Mouse (Mus musculus) forebrain, embryonic 12.5 days (tissue): ENCODE measurements around the gene Coq3. TPM values are rescaled to one million over a fixed set of nuclear protein-coding genes. Genes with fewer than 3 reads are reported as not detected.

Experiments
- ATAC-seq: fragments of 200-750 bp; cut with Nextera tagmentation; 2 replicates; pipeline ENCODE4 v1.8.0; 2017; ENCODE audit warnings: moderate TSS enrichment; ENCODE audit not compliant: low FRiP score
- H3K27ac ChIP-seq: fragments of 300-500 bp; sonication (generic); 2 replicates; pipeline ENCODE4 v1.5.1; 2016; ENCODE audit warnings: mild to moderate bottlenecking
- H3K27me3 ChIP-seq: fragments of 300-500 bp; sonication (generic); 2 replicates; pipeline ENCODE4 v1.6.1; 2016; ENCODE audit warnings: mild to moderate bottlenecking
- H3K36me3 ChIP-seq: fragments of 300-500 bp; sonication (generic); replicated peaks from 2 replicates; pipeline ENCODE4 v1.6.1; 2016; ENCODE audit warnings: mild to moderate bottlenecking
- H3K4me1 ChIP-seq: fragments of 300-500 bp; sonication (generic); 2 replicates; pipeline ENCODE4 v1.6.1; 2016
- H3K4me2 ChIP-seq: fragments of 300-500 bp; sonication (generic); 2 replicates; pipeline ENCODE4 v1.6.1; 2016; ENCODE audit warnings: mild to moderate bottlenecking, moderate library complexity
- H3K4me3 ChIP-seq: fragments of 300-500 bp; sonication (generic); replicated peaks from 2 replicates; pipeline ENCODE4 v1.5.1; 2016; ENCODE audit warnings: mild to moderate bottlenecking
- H3K9ac ChIP-seq: fragments of 300-500 bp; sonication (generic); 2 replicates; pipeline ENCODE4 v1.6.1; 2016; ENCODE audit warnings: mild to moderate bottlenecking
- H3K9me3 ChIP-seq: fragments of 300-500 bp; sonication (generic); 2 replicates; pipeline ENCODE4 v1.6.1; 2016
- WGBS: fragments of 180-500 bp; shearing (Covaris S2); methylation state at CpG from one replicate; pipeline ENCODE4 v1.1.7; 2016; 5-methylcytosine and 5-hydroxymethylcytosine counted together
- polyA plus RNA-seq: library from polyadenylated mRNA; unstranded; fragments of >200 nt; fragmentation: Nextera tagmentation; extraction: Ambion mirVana; gene quantifications from 2 replicates; pipeline ENCODE4 v1.2.1, GENCODE M21; 2016

The Coq3 gene
- polyA plus RNA-seq: 10.9 and 11.7 TPM in 2 replicates

- Histone ChIP-seq H3K9ac (peak within 1 kb of the TSS; percentile 75), H3K27ac (peak within 1 kb of the TSS; percentile 92), H3K27me3 (no peaks in the 10 kb centered on the region), H3K36me3 (peaks cover 12% of the 10 kb centered on the region), H3K4me1 (peaks cover 4% of the 10 kb centered on the region), H3K4me2 (peak within 1 kb of the TSS; percentile 69), H3K4me3 (peak within 1 kb of the TSS; percentile 72), H3K9me3 (no peaks in the 10 kb centered on the region)
- ATAC-seq: peak; percentile 94
- WGBS: under 1% methylated on average over 48 of the region's 51 CpGs
Measured at GRCm38 (mm10) chr4:21879565-21880220, at the start of gene Coq3. Gene Coq3, plus strand, starts transcription at chr4:21879673.

- Histone ChIP-seq H3K9ac (no peak overlapping the region), H3K4me2 (no peak overlapping the region), H3K9me3 (no peaks in the 10 kb centered on the region), H3K36me3 (peaks cover 24% of the 10 kb centered on the region), H3K27ac (no peak overlapping the region), H3K4me3 (no peak overlapping the region), H3K4me1 (no peaks in the 10 kb centered on the region), H3K27me3 (no peaks in the 10 kb centered on the region)
- no peak for ATAC-seq
- 91% methylated on average over 8 of the region's 8 CpGs for WGBS
Measured at GRCm38 (mm10) chr4:21832844-21833243, 46.6 kb upstream of the Coq3 start.

- ATAC-seq: peak; percentile 98
- under 1% methylated on average over 50 of the region's 50 CpGs for WGBS
- H3K9me3 ChIP-seq: no peaks in the 10 kb centered on the region
Measured at GRCm38 (mm10) chr4:21847481-21848286, 31.8 kb upstream of the Coq3 start, which contains the start of gene Pnisr. Gene Pnisr, plus strand, starts transcription at chr4:21847583.

GRCm38 (mm10) chr4:21848287-21848630, 31.2 kb upstream of the Coq3 start:
- peak overlapping the region; percentile 46 for H3K4me2 ChIP-seq
- peak overlapping the region; percentile 88 for H3K9ac ChIP-seq
- H3K4me3 ChIP-seq: peak overlapping the region; percentile 82
- no peaks in the 10 kb centered on the region for H3K9me3 ChIP-seq
- peaks cover 17% of the 10 kb centered on the region for H3K4me1 ChIP-seq
- no peaks in the 10 kb centered on the region for H3K36me3 ChIP-seq
- under 1% methylated on average over 24 of the region's 24 CpGs for WGBS
- no peaks in the 10 kb centered on the region for H3K27me3 ChIP-seq
- H3K27ac ChIP-seq: peak overlapping the region; percentile 98
- ATAC-seq: peak; percentile 90

More at GRCm38 (mm10) chr4:21847481-21848286, 31.8 kb upstream of the Coq3 start, which contains the start of gene Pnisr:
- Histone ChIP-seq H3K36me3 (no peaks in the 10 kb centered on the region), H3K4me2 (peak within 1 kb of the TSS; percentile 52), H3K9ac (peak within 1 kb of the TSS; percentile 88), H3K27ac (peak within 1 kb of the TSS; percentile 98), H3K27me3 (no peaks in the 10 kb centered on the region), H3K4me3 (peak within 1 kb of the TSS; percentile 82), H3K4me1 (peaks cover 17% of the 10 kb centered on the region)

GRCm38 (mm10) chr4:21857481-21857880, 22.0 kb upstream of the Coq3 start:
- H3K4me3 ChIP-seq: no peak overlapping the region
- H3K4me1 ChIP-seq: no peaks in the 10 kb centered on the region
- H3K4me2 ChIP-seq: no peak overlapping the region
- H3K9me3 ChIP-seq: no peaks in the 10 kb centered on the region
- H3K27ac ChIP-seq: no peak overlapping the region
- no peaks in the 10 kb centered on the region for H3K27me3 ChIP-seq
- H3K9ac ChIP-seq: no peak overlapping the region
- H3K36me3 ChIP-seq: peaks cover 66% of the 10 kb centered on the region
- WGBS: 68% methylated on average over 1 of the region's 1 CpGs
- no peak for ATAC-seq

GRCm38 (mm10) chr4:21865226-21865625, 14.2 kb upstream of the Coq3 start:
- Histone ChIP-seq H3K4me2 (no peak overlapping the region), H3K27ac (no peak overlapping the region), H3K4me1 (no peaks in the 10 kb centered on the region), H3K36me3 (peaks cover 64% of the 10 kb centered on the region), H3K9me3 (no peaks in the 10 kb centered on the region), H3K27me3 (no peaks in the 10 kb centered on the region), H3K9ac (no peak overlapping the region), H3K4me3 (no peak overlapping the region)
- WGBS: 97% methylated on average over 1 of the region's 1 CpGs
- ATAC-seq: no peak

- no peaks in the 10 kb centered on the region for H3K27me3 ChIP-seq
- H3K9ac ChIP-seq: no peak overlapping the region
- peaks cover 19% of the 10 kb centered on the region for H3K36me3 ChIP-seq
- peaks cover 4% of the 10 kb centered on the region for H3K4me1 ChIP-seq
- ATAC-seq: no peak
- H3K4me3 ChIP-seq: peak overlapping the region; percentile 72; the same call in 1 of the 2 replicates
- peak overlapping the region; percentile 69 for H3K4me2 ChIP-seq
- 36% methylated on average over 6 of the region's 6 CpGs for WGBS
- H3K27ac ChIP-seq: no peak overlapping the region
- no peaks in the 10 kb centered on the region for H3K9me3 ChIP-seq
Measured at GRCm38 (mm10) chr4:21878776-21879175, 697 bp upstream of the Coq3 start.

- no peaks in the 10 kb centered on the region for H3K36me3 ChIP-seq
- H3K27ac ChIP-seq: no peak overlapping the region
- H3K4me2 ChIP-seq: no peak overlapping the region
- no peaks in the 10 kb centered on the region for H3K27me3 ChIP-seq
- peaks cover 4% of the 10 kb centered on the region for H3K4me1 ChIP-seq
- no peaks in the 10 kb centered on the region for H3K9me3 ChIP-seq
- H3K9ac ChIP-seq: no peak overlapping the region
- no peak for ATAC-seq
- WGBS: 95% methylated on average over 6 of the region's 6 CpGs
- H3K4me3 ChIP-seq: no peak overlapping the region
Measured at GRCm38 (mm10) chr4:21882806-21883205, 3.3 kb downstream of the Coq3 start.

- no peaks in the 10 kb centered on the region for H3K27me3 ChIP-seq
- no peaks in the 10 kb centered on the region for H3K9me3 ChIP-seq
- H3K4me3 ChIP-seq: no peak overlapping the region
- no peaks in the 10 kb centered on the region for H3K4me1 ChIP-seq
- ATAC-seq: no peak
- H3K36me3 ChIP-seq: no peaks in the 10 kb centered on the region
- H3K4me2 ChIP-seq: no peak overlapping the region
- H3K9ac ChIP-seq: no peak overlapping the region
- WGBS: 96% methylated on average over 8 of the region's 8 CpGs
- H3K27ac ChIP-seq: no peak overlapping the region
Measured at GRCm38 (mm10) chr4:21885831-21886230, 6.4 kb downstream of the Coq3 start.

- H3K27ac ChIP-seq: peak within 1 kb of the TSS; percentile 90
- H3K4me2 ChIP-seq: peak within 1 kb of the TSS; percentile 78
- H3K9me3 ChIP-seq: no peaks in the 10 kb centered on the region
- peak; percentile 90 for ATAC-seq
- WGBS: under 1% methylated on average over 82 of the region's 83 CpGs
- H3K36me3 ChIP-seq: peaks cover 2% of the 10 kb centered on the region
- peak within 1 kb of the TSS; percentile 78 for H3K4me3 ChIP-seq
- H3K4me1 ChIP-seq: peaks cover 23% of the 10 kb centered on the region
- H3K9ac ChIP-seq: peak within 1 kb of the TSS; percentile 97
- H3K27me3 ChIP-seq: no peaks in the 10 kb centered on the region
Measured at GRCm38 (mm10) chr4:21930971-21931771, 51.7 kb downstream of the Coq3 start, which contains the start of gene Faxc. Gene Faxc, plus strand, starts transcription at chr4:21931329.

GRCm38 (mm10) chr4:21931772-21932630, 52.5 kb downstream of the Coq3 start:
- H3K36me3 ChIP-seq: peaks cover 10% of the 10 kb centered on the region
- H3K4me2 ChIP-seq: peak overlapping the region; percentile 78
- H3K9me3 ChIP-seq: no peaks in the 10 kb centered on the region
- peak overlapping the region; percentile 90 for H3K27ac ChIP-seq
- peak overlapping the region; percentile 78 for H3K4me3 ChIP-seq
- 11% methylated on average over 23 of the region's 23 CpGs for WGBS
- peak overlapping the region; percentile 97 for H3K9ac ChIP-seq
- peaks cover 23% of the 10 kb centered on the region for H3K4me1 ChIP-seq
- ATAC-seq: peak; percentile 45
- H3K27me3 ChIP-seq: no peaks in the 10 kb centered on the region
